Mouse (Mus musculus) gastrocnemius, postnatal 10 days (tissue): Measurements from ENCODE around the gene Furin. TPM values are rescaled to one million over a fixed set of nuclear protein-coding genes. Genes with fewer than 3 reads are reported as not detected.

ENCODE experiments used
- DNase-seq: peaks from one replicate; pipeline ENCODE4 v3.0.0; 2021; ENCODE audit warnings: mixed read lengths
- total RNA-seq, 2 experiments: library from RNA; stranded (reverse); gene quantifications; 2 replicates each; pipeline ENCODE4 v1.2.3; 2021

The Furin gene
- total RNA-seq, 2 experiments from 2014 or later: 63.1 to 68.1 TPM

DNA sequence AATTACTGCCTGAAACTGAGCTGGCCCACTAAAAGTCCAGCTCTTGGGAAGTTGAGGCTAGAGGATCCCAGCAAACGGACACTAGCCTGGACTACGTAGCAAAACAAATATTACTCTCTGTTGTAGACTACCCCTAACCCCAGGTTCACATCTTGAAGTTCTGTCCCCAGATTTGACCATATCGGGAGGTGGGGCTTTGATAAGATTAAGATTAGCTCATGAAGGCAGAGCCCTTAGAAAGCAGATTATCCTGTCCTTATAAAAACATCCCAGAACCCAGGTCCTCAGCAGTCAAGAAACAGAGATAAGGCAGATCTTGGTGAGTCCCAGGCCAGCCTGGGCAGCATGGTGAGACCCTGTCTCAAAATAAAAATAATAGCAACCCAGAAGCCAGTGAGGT is 33.1 kb downstream of the Furin start:
- DNase-seq: no peak

DNA sequence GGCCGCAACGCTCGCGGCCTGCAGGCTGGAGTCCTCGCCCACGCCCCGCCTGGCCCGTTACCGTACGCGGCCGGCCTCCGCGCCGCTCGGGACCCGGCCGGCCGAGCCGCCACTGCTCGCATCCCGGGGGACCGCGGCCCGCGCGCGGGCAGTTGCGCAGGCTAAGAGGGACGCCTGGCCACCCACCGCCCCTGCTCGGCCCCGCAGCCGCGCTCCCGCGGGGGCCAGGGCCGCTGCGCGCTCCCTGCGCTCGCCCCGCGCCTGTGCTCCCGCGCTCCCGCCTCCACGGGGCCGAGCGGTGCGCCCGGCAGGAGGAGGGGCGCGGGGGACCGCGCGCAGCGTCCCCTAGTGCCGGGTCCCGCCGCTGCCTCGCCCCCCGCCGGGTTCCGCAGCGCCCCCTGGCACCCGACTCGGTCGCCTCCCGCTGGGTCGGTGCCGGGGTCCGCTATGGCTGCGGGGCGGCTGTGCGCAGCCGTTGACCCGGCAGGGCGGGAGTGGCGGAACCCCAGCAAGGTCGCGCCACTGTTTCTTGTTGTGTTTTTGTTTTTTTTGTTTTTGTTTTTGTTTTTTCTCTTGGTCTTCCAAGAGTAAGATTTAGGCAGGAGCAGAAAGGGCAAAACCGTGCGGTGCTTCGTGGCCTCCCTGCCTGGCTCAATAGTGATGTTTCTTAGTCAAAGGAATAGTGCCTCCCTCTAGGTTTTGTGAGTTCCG is 34.0 kb downstream of the Furin start, which contains the start of gene Man2a2:
Gene Man2a2 (minus strand): TSS at position 335 of the 711 bp plus-strand sequence.
- DNase-seq: peak; percentile 88

DNA sequence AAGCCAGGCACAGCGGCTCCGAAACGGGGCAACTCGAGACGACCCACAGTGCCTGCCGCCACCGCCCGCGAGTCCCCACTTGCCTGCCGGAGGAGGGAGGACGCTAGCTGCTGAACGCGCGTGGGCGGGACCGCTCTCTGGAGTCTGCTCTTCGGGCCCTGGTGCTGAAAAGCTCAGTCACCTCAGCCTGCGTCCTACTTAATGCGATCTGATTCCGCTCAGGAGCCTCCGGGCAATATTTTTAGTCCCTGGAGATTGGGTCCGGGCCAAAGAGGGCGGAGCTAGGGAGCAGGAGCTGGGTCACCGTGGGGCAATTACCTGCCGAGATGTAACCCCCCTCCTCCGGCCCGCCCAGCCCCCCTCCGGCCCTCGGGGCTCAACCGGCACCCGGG is 34.6 kb downstream of the Furin start:
- peak; percentile 87 for DNase-seq

DNA sequence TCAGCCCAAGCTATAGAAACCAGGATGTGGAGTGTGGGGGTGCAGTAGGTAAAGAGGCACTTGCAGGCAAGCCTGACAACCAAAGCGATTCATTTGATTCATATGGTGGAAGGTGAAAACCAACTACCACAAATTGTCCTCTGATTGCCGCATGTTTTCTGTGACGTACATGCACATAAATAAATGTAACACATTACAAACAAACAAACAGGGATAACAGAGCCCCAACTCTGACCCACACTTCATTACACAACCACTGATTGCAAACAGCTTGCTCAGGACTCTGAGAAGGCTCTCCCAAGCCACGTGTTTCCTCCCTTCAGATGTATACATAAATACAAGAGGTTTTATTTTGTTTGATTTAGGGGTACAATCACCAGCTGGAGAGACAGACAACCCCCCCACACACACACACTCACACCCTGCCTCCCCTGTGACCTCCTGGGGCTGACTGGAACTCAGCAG is 35.2 kb downstream of the Furin start:
- no peak for DNase-seq

DNA sequence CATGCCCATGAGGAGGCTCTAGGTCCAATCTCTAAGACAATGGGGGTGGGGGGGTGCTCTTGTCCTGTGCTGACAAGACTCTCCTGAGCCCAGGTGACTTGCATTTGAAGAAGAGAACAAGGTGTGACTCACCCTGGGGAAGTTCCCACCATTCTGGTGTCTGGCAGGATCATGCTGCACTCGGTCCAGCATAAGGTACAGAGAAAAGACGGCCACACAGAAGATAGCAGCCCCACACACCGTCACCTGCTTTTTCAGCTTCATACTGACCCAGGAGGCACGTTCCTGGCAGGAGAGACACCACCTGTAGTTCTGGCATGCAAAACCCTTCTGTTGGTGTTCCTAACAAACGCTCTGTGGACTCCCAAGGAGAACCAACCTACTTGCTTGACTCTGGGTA is 35.8 kb downstream of the Furin start:
- DNase-seq: no peak

DNA sequence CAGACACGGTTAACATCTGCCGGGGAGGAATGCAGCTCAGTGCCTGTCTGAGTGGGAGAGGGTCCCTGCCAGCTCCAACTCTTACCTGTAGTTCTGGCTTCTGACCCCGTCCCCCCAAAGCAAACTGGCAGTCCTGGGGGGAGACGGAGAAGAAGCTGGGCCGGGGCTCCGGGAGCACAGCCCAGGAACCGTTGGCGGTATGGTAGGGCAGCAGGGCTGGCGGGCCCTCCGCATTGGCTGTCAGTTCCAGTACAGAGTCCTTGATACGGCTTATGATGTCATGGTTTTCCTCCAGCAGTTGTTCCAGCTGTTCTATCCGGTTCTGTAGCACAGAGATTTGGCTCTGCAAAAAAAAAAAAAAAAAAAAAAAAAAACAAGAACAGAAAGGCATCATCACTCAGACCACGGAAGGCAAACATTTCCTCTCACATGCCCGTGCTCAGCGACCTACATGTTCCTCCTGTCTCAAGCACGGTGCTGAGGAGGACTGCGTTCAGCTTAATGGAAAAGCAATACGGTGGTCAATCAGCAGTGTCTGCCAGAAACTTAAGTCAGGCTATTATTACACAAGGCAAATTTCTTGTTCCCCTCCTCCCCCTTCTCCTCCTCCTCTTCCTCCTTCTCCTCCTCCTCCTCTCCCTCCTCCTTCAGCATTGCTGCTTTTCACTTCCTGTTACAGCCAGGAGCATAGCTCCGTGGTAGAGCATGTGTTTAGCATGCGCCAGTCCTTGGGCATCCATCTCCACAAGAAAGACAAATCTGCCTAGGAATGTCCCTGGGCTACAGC is 36.4 kb downstream of the Furin start:
- no peak for DNase-seq

DNA sequence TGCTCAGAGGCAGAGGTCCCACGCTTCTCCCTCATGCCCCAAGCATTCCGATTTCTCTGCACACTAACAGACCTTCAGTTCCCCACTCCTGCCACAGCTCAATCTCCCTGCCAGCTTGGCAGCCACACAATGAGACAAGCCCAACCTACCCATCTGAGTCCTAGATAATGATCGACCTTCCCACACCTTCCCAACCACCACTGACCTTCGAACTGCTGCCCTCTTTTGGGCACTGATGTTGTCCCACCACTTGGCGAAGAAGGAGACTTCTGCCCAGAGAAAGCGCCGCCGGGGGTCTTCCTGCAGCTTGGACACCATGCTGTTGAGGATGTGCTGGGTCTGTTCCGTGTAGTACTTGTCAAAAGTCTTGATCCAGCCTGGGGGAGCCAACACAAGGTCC is 37.2 kb downstream of the Furin start:
- DNase-seq: no peak

DNA sequence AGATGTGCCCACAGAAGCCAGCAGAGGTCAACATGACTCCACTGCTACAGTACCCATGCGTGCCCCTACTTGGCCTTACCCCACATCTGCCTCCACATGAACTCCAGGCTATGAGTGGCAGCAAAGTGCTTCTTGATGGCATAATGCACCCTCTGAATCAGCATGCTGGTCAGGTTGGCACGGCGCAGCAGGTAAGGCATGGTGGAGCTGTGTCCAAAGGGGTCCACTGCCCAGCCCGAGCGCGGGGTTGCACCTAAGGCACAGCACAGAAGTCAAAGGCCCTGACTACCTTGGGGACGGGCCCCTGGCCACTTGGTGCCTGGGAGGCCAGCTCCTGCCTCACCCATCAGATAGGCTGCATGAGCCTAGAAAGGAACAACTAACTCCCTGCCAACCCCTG is 38.0 kb downstream of the Furin start:
- no peak for DNase-seq

DNA sequence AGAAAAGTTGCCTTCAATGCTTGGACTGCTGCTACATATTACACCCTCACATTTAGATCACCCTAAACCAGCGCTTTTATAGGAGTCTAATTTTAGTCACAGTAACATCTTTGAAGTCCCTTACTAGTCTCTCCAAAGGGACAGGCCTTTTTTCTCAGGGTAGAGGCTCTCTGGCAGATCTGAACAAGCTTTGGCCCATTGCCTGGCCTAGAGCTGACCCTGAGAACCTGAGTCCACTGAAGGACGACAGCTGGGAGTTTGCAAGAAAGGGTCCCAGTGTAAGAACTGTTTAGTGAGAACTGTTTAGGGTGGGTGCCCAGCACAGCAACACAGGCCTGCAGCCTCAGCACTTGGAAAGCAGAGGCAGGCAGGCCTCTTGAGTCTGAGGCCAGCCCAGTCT is 39.5 kb downstream of the Furin start:
- no peak for DNase-seq

DNA sequence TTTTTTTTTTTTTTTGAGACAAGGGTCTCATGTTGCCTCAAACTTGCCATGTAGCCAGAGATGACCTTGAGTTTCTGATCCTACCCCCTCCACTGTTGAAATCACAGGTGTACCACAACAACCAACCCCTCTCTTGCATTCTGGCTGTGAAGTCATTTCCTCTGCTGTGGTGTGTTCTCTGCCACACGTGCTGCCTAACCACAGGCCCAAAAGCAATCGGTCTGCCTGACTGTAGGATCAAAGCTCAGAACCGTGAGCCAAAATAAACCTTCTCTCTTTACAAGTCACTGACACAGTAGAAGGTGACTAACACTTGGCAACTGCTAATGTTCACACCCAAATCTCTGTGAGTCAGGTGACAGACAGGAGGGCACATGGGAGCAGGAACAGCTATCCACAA is 44.8 kb downstream of the Furin start:
- DNase-seq: no peak

DNA sequence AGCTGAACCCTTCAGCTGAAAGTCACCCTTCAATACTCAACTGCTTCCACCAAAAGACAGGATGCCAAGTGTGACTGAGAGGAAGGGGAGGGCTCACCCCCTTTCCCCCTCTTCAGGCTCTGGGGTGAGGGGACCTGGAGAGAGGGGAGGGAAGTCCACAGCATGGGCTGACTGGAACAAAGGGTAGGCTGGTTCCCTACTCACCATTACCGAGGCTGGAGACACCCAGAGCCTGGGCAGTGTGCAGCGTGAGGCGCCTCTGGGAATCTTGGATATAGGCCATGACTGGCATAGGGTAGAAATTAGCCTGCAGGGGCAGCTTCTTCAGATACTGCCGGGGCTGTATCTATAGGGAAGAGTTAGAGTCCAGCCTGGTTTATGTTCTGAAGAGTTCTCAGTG is 47.2 kb downstream of the Furin start:
- DNase-seq: no peak

DNA sequence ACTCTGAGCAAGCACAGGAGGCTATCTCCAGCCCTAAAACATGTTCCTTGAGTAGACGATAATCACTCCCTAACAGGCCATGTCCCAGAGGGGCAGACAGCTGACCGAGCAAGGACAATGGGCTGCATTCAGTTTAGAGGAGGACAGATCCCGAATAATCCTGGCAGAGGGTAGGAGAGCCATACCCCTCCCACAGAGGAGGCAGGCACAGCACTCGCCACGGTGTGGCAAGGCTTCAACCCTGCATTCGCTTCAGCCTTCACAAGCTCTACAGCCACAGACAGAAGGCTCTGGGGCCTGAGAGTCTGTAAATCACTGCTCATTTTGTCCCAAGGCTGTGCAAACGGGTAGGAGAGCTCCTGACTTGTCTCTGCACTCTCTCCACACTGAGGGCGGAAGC is 48.1 kb downstream of the Furin start:
- no peak for DNase-seq

DNA sequence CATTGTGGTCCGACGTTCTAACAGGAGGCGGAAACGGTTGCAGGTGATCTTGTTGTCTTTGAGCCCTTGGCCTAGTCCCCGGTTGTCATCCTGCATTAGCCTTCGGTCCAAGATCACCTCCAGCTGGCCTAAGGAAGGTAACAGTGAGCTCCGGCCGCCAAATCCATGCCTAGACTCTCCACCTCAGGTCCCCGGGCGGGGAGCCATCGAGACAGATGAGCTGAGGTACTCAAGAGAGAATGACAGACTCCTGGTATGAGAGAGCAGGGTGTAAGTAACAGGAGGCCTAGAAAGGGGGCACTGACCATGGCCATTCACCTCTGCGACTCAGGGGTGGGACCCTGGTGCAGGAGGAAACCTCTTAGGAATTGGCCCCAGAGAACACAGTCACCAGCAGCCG is 48.9 kb downstream of the Furin start:
- DNase-seq: no peak

DNA sequence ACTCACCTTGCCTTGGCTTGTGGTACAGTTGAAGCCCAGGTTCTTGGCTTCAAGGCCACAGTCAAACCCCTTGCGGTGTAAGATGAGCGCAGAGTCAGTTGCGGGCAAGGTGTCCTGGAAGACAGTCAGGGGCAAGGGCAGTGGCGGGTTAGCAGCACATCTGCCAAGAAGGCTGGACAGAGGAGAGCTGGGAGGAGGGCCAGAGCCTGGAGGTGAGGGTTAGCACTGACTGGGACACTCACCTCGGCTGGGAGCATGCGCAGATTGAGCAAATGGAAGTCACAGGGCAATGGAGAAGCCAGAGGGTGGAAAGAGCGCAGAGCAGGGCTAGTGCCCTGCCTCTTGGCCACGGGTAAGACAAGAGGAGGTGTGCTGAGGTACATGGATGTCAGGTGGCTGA is 52.3 kb downstream of the Furin start:
- DNase-seq: no peak

DNA sequence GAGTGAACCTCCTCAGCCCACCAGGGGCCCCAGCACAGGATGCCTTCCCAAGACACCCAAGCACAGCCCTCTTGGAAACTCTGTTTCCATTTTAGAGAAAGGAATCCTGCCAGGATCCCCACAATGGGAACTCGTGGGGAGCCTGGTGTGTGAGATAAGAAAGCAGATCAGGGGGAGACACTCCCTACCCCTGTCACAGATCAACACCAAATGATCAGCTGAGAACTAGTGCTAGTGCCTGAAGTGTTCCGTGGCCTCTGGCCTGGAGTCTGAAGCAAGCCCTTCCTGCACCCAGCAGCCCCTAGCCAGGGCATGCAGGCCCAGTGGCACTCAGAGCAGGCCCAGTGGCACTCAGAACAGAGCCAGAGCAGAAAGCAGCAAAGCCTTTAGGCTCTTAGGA is 54.4 kb downstream of the Furin start:
- DNase-seq: no peak

DNA sequence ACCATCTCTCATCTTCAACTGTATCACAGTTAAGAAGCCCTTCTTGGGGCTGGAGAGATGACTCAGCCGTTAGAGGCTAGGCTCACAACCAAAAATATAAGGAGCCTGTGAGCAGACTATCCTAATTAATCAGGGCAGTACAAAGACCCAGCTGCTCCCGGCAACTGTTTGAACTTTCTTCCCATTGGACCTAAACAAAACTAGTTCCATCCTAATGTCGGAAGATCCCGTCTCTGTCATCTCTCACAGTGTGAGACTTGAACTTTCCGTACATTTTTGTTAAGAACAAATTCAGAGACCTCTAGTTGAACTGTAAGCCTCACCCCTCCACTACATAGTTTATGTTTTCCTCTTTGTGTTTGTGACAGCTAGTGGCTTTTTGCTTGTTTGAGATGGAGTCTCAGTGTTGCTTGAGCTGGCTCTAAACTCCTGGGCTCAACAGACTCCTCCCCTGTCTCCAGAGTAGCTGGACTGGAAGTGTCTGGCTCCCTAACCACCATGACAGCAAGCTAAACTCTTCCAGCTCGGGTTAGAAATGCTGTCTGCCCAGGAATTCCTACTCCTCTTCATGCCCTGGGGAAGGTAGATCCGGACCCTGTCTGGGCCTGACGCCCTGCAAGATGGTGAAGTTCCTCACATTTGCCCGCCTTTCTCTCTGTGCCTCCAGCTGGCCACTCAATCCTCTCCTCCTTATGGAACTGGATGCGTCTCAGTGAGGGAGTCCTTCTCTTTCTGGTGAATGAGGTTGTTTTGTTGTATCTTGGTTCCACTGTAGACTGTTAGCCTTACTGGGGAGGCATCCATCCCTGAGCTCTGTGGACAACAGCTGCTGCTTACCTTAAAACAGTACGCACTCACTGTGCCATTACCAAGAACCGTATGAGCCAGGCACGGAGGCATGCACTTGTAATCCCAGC is 57.3 kb downstream of the Furin start:
- DNase-seq: no peak

DNA sequence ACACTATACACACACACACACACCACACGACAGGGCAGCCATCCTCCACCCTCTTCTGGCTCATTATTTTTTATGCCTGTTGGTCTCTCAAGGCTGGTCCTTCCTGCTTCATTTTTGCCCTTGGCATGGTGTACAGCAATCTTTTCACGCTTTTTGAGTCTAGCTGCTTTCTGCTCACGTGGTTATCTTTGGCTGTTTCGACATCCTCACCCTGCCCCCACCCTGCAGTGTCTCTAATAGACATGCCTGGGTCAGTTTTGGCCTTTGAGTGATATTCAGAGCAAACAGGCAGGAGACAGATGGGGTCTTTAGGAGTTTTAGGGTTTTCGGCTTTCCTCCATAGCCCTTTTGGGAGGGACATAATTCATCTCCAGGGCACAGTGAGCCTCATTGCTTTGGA is 58.4 kb downstream of the Furin start:
- DNase-seq: no peak

DNA sequence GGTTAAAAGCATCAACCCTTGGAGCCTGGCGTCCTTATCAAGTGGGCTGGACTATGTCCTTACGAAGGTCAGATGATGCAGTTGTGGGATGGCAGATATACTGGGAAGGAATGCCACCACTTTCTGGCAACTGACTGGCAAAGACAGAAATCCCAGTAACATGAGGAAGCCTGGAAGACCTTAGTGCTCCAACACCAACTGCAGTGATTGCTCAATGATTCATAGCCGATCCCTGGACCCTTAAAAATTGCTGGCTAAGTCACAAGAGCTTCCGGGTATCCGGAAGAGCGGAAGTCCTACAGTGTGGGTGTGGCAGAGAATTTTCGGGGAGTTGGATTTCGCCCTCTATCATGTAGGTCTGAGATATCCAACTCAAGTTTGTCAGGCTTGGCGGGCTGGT is 59.1 kb downstream of the Furin start:
- no peak for DNase-seq

DNA sequence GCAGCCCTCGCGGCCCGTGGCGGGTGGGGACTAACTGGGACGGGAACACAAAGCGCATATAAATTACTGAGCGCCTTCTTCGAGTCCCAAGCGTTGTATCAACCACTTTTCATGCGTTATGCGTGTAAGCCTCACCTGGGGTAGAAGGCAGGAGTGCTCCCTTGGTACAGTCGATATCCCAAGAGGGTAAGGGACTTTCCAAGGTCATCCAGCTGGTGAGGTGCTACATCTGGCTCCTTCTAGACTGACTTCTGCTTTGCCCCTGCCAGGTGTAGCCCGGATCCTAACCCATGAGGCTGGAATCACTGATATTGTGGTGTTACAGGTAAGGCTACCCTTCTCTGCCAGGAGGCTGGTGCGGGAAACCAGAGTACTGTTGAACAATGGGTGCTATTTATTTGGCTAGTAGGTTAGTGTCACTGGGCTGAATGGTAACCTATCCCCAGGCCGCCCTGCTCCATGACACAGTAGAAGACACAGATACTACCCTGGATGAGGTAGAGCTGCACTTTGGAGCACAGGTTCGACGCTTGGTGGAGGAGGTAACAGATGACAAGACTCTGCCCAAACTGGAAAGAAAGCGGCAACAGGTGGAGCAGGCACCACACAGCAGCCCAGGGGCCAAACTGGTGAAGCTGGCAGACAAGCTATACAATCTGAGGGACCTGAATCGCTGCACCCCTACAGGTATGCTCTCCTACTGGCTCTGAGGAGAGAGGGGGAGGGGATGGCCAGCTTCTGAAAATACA is 61.8 kb downstream of the Furin start:
- no peak for DNase-seq

DNA sequence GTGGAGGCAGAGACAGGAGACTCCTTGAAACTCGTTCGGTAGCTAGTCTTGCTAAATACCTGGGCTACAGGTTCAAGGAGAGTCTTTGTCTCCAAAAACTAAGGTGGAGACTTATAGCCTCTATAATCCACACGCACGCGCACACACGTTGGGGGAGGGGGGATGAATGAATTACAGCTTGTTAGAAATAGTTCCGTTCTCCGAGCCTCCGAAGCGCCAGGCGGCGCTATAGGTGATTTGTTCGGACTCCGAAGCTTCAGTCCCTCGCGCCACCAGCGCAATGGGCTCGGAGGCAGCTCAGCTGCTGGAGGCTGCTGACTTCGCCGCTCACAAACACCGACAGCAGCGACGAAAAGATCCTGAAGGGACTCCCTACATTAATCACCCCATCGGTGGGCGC is 62.4 kb downstream of the Furin start, which contains the start of gene Hddc3:
Gene Hddc3 (plus strand): TSS at position 247 of the 400 bp plus-strand sequence.
- peak; percentile 96 for DNase-seq

DNA sequence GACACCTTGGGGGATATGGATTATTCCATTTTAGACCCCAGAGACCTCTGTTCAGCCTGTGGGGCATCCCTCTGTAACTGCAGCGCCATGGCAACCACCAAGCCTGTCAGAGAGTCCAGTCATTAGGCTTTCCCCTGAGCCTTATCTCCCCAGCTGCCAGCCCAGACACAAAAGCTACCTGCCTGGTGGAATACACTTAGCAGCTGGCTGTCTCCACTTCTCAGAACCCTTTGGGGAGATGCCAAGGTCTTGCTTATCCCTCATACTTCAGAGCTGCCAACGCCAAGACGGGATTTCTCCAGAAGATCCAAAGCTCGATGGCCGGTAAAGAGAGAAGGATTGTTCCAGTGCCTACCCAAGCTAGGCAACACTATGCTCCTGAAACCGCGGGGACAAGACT is 63.4 kb downstream of the Furin start:
- DNase-seq: no peak

DNA sequence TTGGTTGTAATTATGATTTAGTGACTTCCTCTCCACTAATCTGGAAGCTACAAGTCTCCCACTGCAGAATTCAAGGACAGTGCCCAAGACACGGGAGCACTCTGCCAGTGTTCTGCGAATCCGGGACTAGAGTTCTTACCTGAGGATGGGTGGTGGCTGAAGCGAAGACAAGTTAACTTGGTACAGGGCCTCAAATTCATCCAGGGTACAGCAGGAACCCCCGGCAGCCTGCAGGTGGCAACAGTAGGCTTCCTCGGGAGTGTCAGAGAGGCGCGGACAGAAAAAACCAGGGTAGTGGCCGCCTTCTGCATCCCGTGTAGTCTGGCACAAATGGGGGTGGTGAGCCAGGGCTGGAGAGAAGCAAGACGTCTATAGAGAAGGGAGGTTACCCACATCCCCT is 64.4 kb downstream of the Furin start, which contains the start of gene Unc45a:
Gene Unc45a (minus strand): TSS at position 213 of the 400 bp plus-strand sequence.
- DNase-seq: peak; percentile 51
